Mouse (Mus musculus): ENCODE data around the gene Smchd1. TPM values are rescaled to one million over a fixed set of nuclear protein-coding genes. Genes with fewer than 3 reads are reported as not detected.

The Smchd1 gene
- polyA plus RNA-seq, 1 experiment from 2014 or later = 51.4 TPM

DNA sequence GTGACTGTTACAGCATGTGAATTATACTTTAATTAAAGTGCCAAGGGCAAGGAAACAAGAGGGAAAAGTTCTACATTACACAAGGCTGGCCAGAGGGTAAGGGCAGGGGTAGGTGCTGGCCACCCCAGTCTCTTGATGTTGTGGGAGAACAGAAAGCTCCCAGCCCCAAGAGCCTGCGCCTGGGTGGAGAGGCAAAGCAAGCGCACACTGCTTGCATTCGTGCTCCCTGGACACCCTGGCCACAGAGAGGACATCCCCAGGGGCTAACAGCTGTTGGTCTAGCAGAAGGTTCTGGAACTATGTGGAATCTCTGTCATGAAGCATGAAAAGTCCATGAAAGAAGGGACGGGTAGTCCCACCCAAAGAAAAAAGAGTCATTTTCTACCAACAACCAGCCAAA is 168.4 kb downstream of the Smchd1 start:
- ATAC-seq (ENCODE audit: low FRiP score) = no peak
- peaks cover 27% of the 10 kb centered on the region for H3K27me3 ChIP-seq
- H3K4me2 ChIP-seq = no peak overlapping the region
- H3K27ac ChIP-seq = no peak overlapping the region
- H3K36me3 ChIP-seq = no peaks in the 10 kb centered on the region
- 86% methylated on average over 4 of the region's 4 CpGs for WGBS
- peaks cover 24% of the 10 kb centered on the region for H3K4me1 ChIP-seq (replicated peaks)
- H3K9ac ChIP-seq = no peak overlapping the region
- H3K4me3 ChIP-seq = no peak overlapping the region
- no peaks in the 10 kb centered on the region for H3K9me3 ChIP-seq

DNA sequence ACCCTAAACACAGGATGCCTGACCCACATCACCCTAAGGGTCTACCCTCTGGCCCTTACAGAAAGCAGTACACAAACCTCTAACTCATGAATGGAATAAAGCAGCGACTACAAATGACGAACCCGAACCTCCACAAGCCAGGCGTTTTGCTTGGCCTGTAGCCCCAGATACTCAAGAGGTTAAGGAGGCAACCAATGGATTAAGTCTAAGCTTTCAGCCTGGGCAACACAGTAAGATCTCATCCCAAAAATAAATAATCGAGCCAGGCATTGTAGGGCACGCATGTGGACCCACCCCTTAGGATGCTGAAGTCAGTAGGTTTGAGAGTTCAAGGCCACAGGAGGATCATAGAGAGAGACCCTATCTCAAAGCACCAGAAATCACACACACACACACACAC is 169.1 kb downstream of the Smchd1 start:
- H3K4me3 ChIP-seq = no peak overlapping the region
- H3K36me3 ChIP-seq = no peaks in the 10 kb centered on the region
- no peak overlapping the region for H3K4me2 ChIP-seq
- H3K27me3 ChIP-seq = peaks cover 21% of the 10 kb centered on the region
- ATAC-seq (ENCODE audit: low FRiP score) = no peak
- H3K4me1 ChIP-seq (replicated peaks) = peaks cover 18% of the 10 kb centered on the region
- H3K27ac ChIP-seq = no peak overlapping the region
- 89% methylated on average over 6 of the region's 6 CpGs for WGBS
- H3K9ac ChIP-seq = no peak overlapping the region
- H3K9me3 ChIP-seq = no peaks in the 10 kb centered on the region

DNA sequence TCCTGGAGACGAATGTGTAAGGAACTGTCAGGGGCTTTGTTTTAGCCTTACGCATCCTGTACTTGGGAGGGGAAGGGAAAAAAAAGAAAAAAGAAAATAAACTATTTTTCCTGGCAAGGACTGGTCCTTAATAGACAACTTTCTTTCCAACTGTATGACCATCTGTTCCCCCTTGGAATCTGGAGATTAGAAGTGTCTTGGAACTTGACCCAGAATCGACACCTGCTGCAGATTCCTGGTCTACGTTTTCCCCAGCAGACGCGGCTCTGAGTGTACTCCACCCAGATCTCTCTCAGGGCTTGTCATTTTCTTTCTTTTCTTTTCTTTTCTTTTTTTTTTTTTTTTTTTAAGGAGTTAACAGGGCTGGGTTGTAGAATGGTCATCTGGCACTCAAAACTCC is 171.7 kb downstream of the Smchd1 start:
- 79% methylated on average over 6 of the region's 6 CpGs for WGBS
- Histone ChIP-seq H3K9me3 (no peaks in the 10 kb centered on the region), H3K27ac (no peak overlapping the region), H3K4me2 (no peak overlapping the region), H3K4me1 (replicated peaks) (no peaks in the 10 kb centered on the region), H3K4me3 (no peak overlapping the region), H3K9ac (no peak overlapping the region), H3K27me3 (no peaks in the 10 kb centered on the region), H3K36me3 (no peaks in the 10 kb centered on the region)
- ATAC-seq (ENCODE audit: low FRiP score) = no peak

DNA sequence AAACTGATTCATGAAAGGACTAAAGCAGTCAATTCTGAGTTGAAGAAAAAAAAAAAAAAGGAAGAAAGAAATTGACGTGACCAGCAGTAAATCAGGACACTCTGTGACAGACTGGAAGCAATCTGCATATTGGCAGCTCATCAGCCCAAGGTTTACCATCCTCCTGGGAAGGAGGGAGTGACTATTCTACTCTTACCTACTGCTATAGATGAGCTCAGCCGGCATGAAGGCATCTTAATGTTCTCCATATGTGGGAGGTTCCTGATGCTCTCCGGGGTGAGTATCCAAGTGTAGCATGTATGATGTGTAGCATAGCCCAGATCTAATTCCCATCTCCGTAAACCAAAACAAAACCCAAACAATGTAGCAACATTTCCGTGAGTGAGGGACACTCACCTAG is 173.7 kb downstream of the Smchd1 start:
- Histone ChIP-seq H3K4me1 (replicated peaks) (no peaks in the 10 kb centered on the region), H3K36me3 (no peaks in the 10 kb centered on the region), H3K4me2 (no peak overlapping the region), H3K4me3 (no peak overlapping the region), H3K9me3 (no peaks in the 10 kb centered on the region), H3K27ac (no peak overlapping the region), H3K27me3 (no peaks in the 10 kb centered on the region), H3K9ac (no peak overlapping the region)
- 80% methylated on average over 5 of the region's 5 CpGs for WGBS
- ATAC-seq (ENCODE audit: low FRiP score) = no peak

DNA sequence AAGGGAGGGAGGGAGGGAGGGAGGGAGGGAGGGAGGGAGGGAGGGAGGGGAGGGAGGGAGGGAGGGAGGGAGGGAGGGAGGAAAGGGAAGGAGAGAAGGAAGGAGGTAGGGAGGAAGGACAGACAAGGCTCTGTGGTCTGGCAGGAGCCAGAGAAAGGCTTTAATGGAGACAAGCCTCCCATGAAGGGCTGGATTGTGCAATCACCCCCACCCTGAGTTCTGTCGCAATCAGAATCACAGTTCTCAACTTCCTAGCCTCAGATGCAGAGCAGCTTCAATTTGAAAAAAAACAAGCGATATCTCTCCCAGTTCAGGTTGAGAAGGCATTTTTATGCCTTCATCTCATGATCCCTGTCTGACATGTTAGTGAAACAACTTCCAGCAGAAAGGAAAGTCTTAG is 174.8 kb downstream of the Smchd1 start:
- ATAC-seq (ENCODE audit: low FRiP score) = no peak
- H3K27ac ChIP-seq = no peak overlapping the region
- H3K4me3 ChIP-seq = no peak overlapping the region
- H3K9me3 ChIP-seq = no peaks in the 10 kb centered on the region
- H3K27me3 ChIP-seq = no peaks in the 10 kb centered on the region
- no peaks in the 10 kb centered on the region for H3K4me1 ChIP-seq (replicated peaks)
- 84% methylated on average over 2 of the region's 2 CpGs for WGBS
- H3K36me3 ChIP-seq = no peaks in the 10 kb centered on the region
- no peak overlapping the region for H3K9ac ChIP-seq
- H3K4me2 ChIP-seq = no peak overlapping the region

DNA sequence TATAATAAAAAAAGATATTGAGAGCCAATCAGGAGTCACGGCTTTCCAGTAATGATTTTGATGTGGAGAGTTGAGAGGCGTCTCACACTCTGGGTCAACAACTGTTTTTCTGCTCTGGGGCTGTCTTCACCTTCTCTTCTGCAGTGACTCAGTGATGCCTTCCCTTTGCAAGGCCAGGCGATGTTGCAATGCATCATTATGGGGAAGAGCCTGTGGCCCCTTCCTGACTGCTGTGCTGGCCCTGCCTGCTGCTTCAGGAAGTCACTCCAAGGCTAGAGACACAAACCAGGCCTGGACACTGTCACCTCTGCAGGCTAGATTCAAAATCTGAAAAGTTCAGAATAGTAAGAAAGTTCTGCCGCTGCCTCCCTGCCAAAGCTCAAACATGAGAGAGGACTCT is 175.3 kb downstream of the Smchd1 start:
- H3K9me3 ChIP-seq = no peaks in the 10 kb centered on the region
- WGBS = 92% methylated on average over 4 of the region's 4 CpGs
- no peaks in the 10 kb centered on the region for H3K4me1 ChIP-seq (replicated peaks)
- no peaks in the 10 kb centered on the region for H3K36me3 ChIP-seq
- H3K9ac ChIP-seq = no peak overlapping the region
- no peak overlapping the region for H3K27ac ChIP-seq
- H3K27me3 ChIP-seq = no peaks in the 10 kb centered on the region
- H3K4me2 ChIP-seq = no peak overlapping the region
- ATAC-seq (ENCODE audit: low FRiP score) = no peak
- no peak overlapping the region for H3K4me3 ChIP-seq

DNA sequence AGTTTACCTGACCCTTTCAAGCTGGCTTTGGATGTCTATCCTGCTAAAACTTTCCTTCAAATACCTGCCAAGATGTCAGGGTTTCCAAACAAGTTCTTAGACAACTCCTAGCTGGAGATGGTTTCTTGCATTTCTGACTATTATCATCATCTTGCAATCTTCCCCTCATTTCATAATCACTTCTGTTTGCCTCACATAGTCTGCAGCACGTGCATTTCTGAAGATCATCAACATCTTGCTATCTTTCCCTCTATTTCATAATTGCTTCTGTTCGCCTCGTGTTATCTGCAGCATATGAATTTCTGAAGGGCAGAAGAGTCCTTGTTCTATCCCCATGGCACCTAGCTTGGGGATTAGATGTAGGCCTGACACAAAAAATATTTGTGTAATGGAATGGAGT is 180.6 kb downstream of the Smchd1 start:
- no peak overlapping the region for H3K9ac ChIP-seq
- 85% methylated on average over 3 of the region's 3 CpGs for WGBS
- H3K4me3 ChIP-seq = no peak overlapping the region
- no peak for ATAC-seq (ENCODE audit: low FRiP score)
- no peaks in the 10 kb centered on the region for H3K9me3 ChIP-seq
- H3K27me3 ChIP-seq = no peaks in the 10 kb centered on the region
- H3K4me1 ChIP-seq (replicated peaks) = no peaks in the 10 kb centered on the region
- no peak overlapping the region for H3K27ac ChIP-seq
- H3K4me2 ChIP-seq = no peak overlapping the region
- H3K36me3 ChIP-seq = no peaks in the 10 kb centered on the region

Other genes starting within 250 kb of the Smchd1 start
- 2.2 and 2.9 TPM in 2 replicates for gene Emilin2, start 163.4 kb downstream of the Smchd1 start, polyA plus RNA-seq (2015; fragmentation: Nextera tagmentation; extraction: Ambion mirVana)
- 2.8 and 3.4 TPM in 2 replicates for gene Gm4707, start 15.4 kb downstream of the Smchd1 start, polyA plus RNA-seq (2015; fragmentation: Nextera tagmentation; extraction: Ambion mirVana)
- 10.3 and 11.5 TPM in 2 replicates for gene Ndc80, start 51.5 kb upstream of the Smchd1 start, polyA plus RNA-seq (2015; fragmentation: Nextera tagmentation; extraction: Ambion mirVana)
- gene Spdya, start 76.7 kb upstream of the Smchd1 start, polyA plus RNA-seq (2015; fragmentation: Nextera tagmentation; extraction: Ambion mirVana) = 0.65 and 1.1 TPM in 2 replicates
- gene Wdr43, start 140.6 kb upstream of the Smchd1 start, polyA plus RNA-seq (2015; fragmentation: Nextera tagmentation; extraction: Ambion mirVana) = 47.4 and 52.8 TPM in 2 replicates
- 0.35 and 0.53 TPM in 2 replicates for gene Togaram2, start 197.9 kb upstream of the Smchd1 start, polyA plus RNA-seq (2015; fragmentation: Nextera tagmentation; extraction: Ambion mirVana)

Measured in hindbrain, embryonic 13.5 days (tissue).